In the genomic region with DNA sequence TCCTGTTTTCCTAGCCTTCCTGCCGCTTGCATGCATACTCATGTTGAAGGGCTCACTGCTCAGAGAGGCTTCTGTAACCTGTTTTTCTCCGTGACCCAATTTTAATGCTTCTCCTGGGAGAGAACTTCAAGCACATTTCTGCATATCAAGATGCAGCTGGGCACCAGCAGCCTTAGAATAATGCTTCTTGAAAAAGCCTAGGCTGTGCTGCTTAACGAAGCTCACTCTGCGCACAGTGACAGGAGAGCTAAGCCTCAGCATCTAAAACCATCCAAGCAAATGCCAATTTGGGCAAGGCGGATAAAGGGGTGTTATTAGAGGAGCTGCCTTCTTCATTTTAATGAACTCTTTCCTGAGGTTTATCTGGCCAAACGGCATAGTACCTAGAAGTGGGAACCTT, we compare ENCODE assay signal across 22 mouse cellular contexts. TPM values are rescaled to one million over a fixed set of nuclear protein-coding genes. Genes with fewer than 3 reads are reported as not detected.
DNase-seq lines count a peak whose midpoint lies in the region; ATAC-seq lines count a peak whose summit lies in the region.
"Had no signal": no experiment of that assay in that cellular context is flagged by ENCODE, and none has a peak within 500 bp of the region (broad histone marks: within the 10 kb centered on the region; RNA-seq: fewer than 3 reads in every experiment).

No protein-coding gene starts in this region.

- H3K36me3 ChIP-seq in forebrain, embryonic 11.5 days (ENCODE audit: control insufficient read depth, insufficient read depth, low read length), result no peaks in the 10 kb centered on the region
- no peaks in the 10 kb centered on the region for H3K36me3 ChIP-seq in forebrain, embryonic 15.5 days
- H3K36me3 ChIP-seq in midbrain, embryonic 14.5 days (ENCODE audit: control insufficient read depth, insufficient read depth, low read length), result no peaks in the 10 kb centered on the region
- H3K36me3 ChIP-seq in midbrain, embryonic 16.5 days (ENCODE audit: control insufficient read depth, insufficient read depth, low read length), result no peaks in the 10 kb centered on the region
- H3K36me3 ChIP-seq in limb, embryonic 10.5 days, result no peaks in the 10 kb centered on the region
- H3K36me3 ChIP-seq in kidney, embryonic 14.5 days (ENCODE audit: control insufficient read depth, insufficient read depth, low read length), result no peaks in the 10 kb centered on the region
- H3K36me3 ChIP-seq: forebrain, embryonic 12.5 days; G1E; heart, embryonic 15.5 days had no signal

- 41% methylated on average over 6 of the region's 6 CpGs for WGBS in forebrain, embryonic 11.5 days
- WGBS in forebrain, embryonic 15.5 days, result 27% methylated on average over 6 of the region's 6 CpGs
- WGBS in midbrain, embryonic 14.5 days, result 57% methylated on average over 6 of the region's 6 CpGs
- 38% methylated on average over 6 of the region's 6 CpGs for WGBS in midbrain, embryonic 16.5 days
- WGBS in limb, embryonic 10.5 days, result 80% methylated on average over 6 of the region's 6 CpGs
- 88% methylated on average over 6 of the region's 6 CpGs for WGBS in kidney, embryonic 14.5 days

- DNase-seq in forebrain, embryonic 11.5 days (ENCODE audit: low spot score), result no peak
- DNase-seq in midbrain, embryonic 14.5 days, result peak; percentile 44
- no peak for DNase-seq in limb, embryonic 10.5 days (ENCODE audit: low spot score)
- DNase-seq in telencephalon, adult 2 months (ENCODE audit: low read depth, low spot score), result peak; percentile 40
- no peak for DNase-seq in heart, adult 9 months (ENCODE audit: low spot score in 2 of 2)
- DNase-seq: cerebellum, adult 11 months; cerebellum, postnatal 25 days; kidney, adult 8-10 months; kidney, postnatal 4 days; lung, adult 2 months; lung, postnatal 36 days; thymus, postnatal 36 days had no signal

- no peak overlapping the region for H3K27ac ChIP-seq in forebrain, embryonic 11.5 days (ENCODE audit: low read depth, low read length)
- no peak overlapping the region for H3K27ac ChIP-seq in forebrain, embryonic 15.5 days (replicated peaks)
- no peak overlapping the region for H3K27ac ChIP-seq in midbrain, embryonic 14.5 days (replicated peaks; ENCODE audit: low read depth, low read length)
- H3K27ac ChIP-seq in midbrain, embryonic 16.5 days (ENCODE audit: low read length), result no peak overlapping the region
- peak overlapping the region; percentile 30; the same call in 1 of the 2 replicates for H3K27ac ChIP-seq in limb, embryonic 10.5 days
- H3K27ac ChIP-seq in kidney, embryonic 14.5 days (ENCODE audit: low read depth, low read length), result no peak overlapping the region
- H3K27ac ChIP-seq: forebrain, embryonic 12.5 days; heart, embryonic 15.5 days had no signal

- H3K4me1 ChIP-seq in forebrain, embryonic 11.5 days (replicated peaks; ENCODE audit: control insufficient read depth, insufficient read depth, low read length), result no peaks in the 10 kb centered on the region
- no peaks in the 10 kb centered on the region for H3K4me1 ChIP-seq in forebrain, embryonic 15.5 days
- no peaks in the 10 kb centered on the region for H3K4me1 ChIP-seq in midbrain, embryonic 14.5 days (ENCODE audit: control insufficient read depth, insufficient read depth, low read length)
- H3K4me1 ChIP-seq in midbrain, embryonic 16.5 days (ENCODE audit: control insufficient read depth, insufficient read depth, low read length), result peaks cover 9% of the 10 kb centered on the region; the same call in 1 of the 2 replicates
- H3K4me1 ChIP-seq in limb, embryonic 10.5 days, result peaks cover 15% of the 10 kb centered on the region
- no peaks in the 10 kb centered on the region for H3K4me1 ChIP-seq in kidney, embryonic 14.5 days (ENCODE audit: control insufficient read depth, insufficient read depth, low read length)

- H3K9me3 ChIP-seq in forebrain, embryonic 11.5 days (ENCODE audit: control insufficient read depth, low read length), result no peaks in the 10 kb centered on the region
- no peaks in the 10 kb centered on the region for H3K9me3 ChIP-seq in forebrain, embryonic 15.5 days
- no peaks in the 10 kb centered on the region for H3K9me3 ChIP-seq in midbrain, embryonic 14.5 days (ENCODE audit: control insufficient read depth, low read length)
- H3K9me3 ChIP-seq in midbrain, embryonic 16.5 days (replicated peaks; ENCODE audit: control insufficient read depth, low read length, poor library complexity, severe bottlenecking), result no peaks in the 10 kb centered on the region
- no peaks in the 10 kb centered on the region for H3K9me3 ChIP-seq in limb, embryonic 10.5 days (replicated peaks)
- no peaks in the 10 kb centered on the region for H3K9me3 ChIP-seq in kidney, embryonic 14.5 days (ENCODE audit: control insufficient read depth, low read length)
- H3K9me3 ChIP-seq: forebrain, embryonic 12.5 days; heart, embryonic 15.5 days had no signal

- 0 out of 2 replicates have a peak, but pooled peaks have one; percentile 30 for ATAC-seq in forebrain, embryonic 11.5 days (replicated peaks; ENCODE audit: low FRiP score)
- no peak for ATAC-seq in forebrain, embryonic 15.5 days (replicated peaks)
- no peak for ATAC-seq in midbrain, embryonic 14.5 days (ENCODE audit: low FRiP score, low TSS enrichment)
- ATAC-seq in midbrain, embryonic 16.5 days, result no peak
- ATAC-seq in kidney, embryonic 14.5 days (ENCODE audit: low FRiP score, low TSS enrichment), result no peak
- ATAC-seq: CD4-positive, CD25-positive, alpha-beta regulatory T cell, adult 4 months had no signal

- H3K27me3 ChIP-seq in forebrain, embryonic 11.5 days (ENCODE audit: control insufficient read depth, insufficient read depth, low read length), result no peaks in the 10 kb centered on the region
- H3K27me3 ChIP-seq in forebrain, embryonic 15.5 days, result no peaks in the 10 kb centered on the region
- no peaks in the 10 kb centered on the region for H3K27me3 ChIP-seq in midbrain, embryonic 14.5 days (ENCODE audit: control insufficient read depth, insufficient read depth, low read length)
- H3K27me3 ChIP-seq in midbrain, embryonic 16.5 days (ENCODE audit: control insufficient read depth, insufficient read depth, low read depth, low read length), result no peaks in the 10 kb centered on the region
- no peaks in the 10 kb centered on the region for H3K27me3 ChIP-seq in limb, embryonic 10.5 days (ENCODE audit: low read depth, poor library complexity, severe bottlenecking)
- H3K27me3 ChIP-seq in kidney, embryonic 14.5 days (ENCODE audit: control insufficient read depth, insufficient read depth, low read length), result no peaks in the 10 kb centered on the region
- H3K27me3 ChIP-seq: forebrain, embryonic 12.5 days; heart, embryonic 15.5 days had no signal

- no peak overlapping the region for H3K4me2 ChIP-seq in forebrain, embryonic 11.5 days (ENCODE audit: low read depth, low read length, severe bottlenecking)
- no peak overlapping the region for H3K4me2 ChIP-seq in forebrain, embryonic 15.5 days (replicated peaks)
- H3K4me2 ChIP-seq in midbrain, embryonic 14.5 days (ENCODE audit: low read length), result no peak overlapping the region
- H3K4me2 ChIP-seq in midbrain, embryonic 16.5 days (ENCODE audit: low read length), result no peak overlapping the region
- no peak overlapping the region for H3K4me2 ChIP-seq in kidney, embryonic 14.5 days (replicated peaks; ENCODE audit: low read depth, low read length)
- H3K4me2 ChIP-seq: forebrain, embryonic 12.5 days; heart, embryonic 15.5 days had no signal

- H3K4me3 ChIP-seq in forebrain, embryonic 11.5 days (ENCODE audit: low read depth, low read length), result no peak overlapping the region
- H3K4me3 ChIP-seq in forebrain, embryonic 15.5 days, result no peak overlapping the region
- no peak overlapping the region for H3K4me3 ChIP-seq in midbrain, embryonic 14.5 days (replicated peaks; ENCODE audit: low read depth, low read length)
- no peak overlapping the region for H3K4me3 ChIP-seq in midbrain, embryonic 16.5 days (ENCODE audit: low read depth, low read length)
- H3K4me3 ChIP-seq in limb, embryonic 10.5 days, result no peak overlapping the region
- no peak overlapping the region for H3K4me3 ChIP-seq in kidney, embryonic 14.5 days (ENCODE audit: low read length)
- H3K4me3 ChIP-seq: forebrain, embryonic 12.5 days; heart, embryonic 15.5 days had no signal

- H3K9ac ChIP-seq in forebrain, embryonic 11.5 days (ENCODE audit: low read length), result no peak overlapping the region
- no peak overlapping the region for H3K9ac ChIP-seq in forebrain, embryonic 15.5 days (replicated peaks)
- H3K9ac ChIP-seq in midbrain, embryonic 14.5 days (replicated peaks; ENCODE audit: low read length), result no peak overlapping the region
- H3K9ac ChIP-seq in midbrain, embryonic 16.5 days (ENCODE audit: low read depth, low read length), result no peak overlapping the region
- H3K9ac ChIP-seq in kidney, embryonic 14.5 days (ENCODE audit: low read depth, low read length), result no peak overlapping the region
- H3K9ac ChIP-seq: forebrain, embryonic 12.5 days; heart, embryonic 15.5 days had no signal

RNA-seq across cellular contexts. Expression of a gene that starts 46.9 kb away (rescaled TPM):
- not detected in 2 replicates for polyA plus RNA-seq in forebrain, embryonic 11.5 days (2014; fragmentation: Nextera tagmentation; extraction: Ambion mirVana)
- polyA plus RNA-seq in forebrain, embryonic 15.5 days (2015; fragmentation: Nextera tagmentation; extraction: Ambion mirVana), result not detected in 2 replicates
- not detected in 2 replicates for polyA plus RNA-seq in midbrain, embryonic 14.5 days (2014; fragmentation: Nextera tagmentation; extraction: Ambion mirVana)
- polyA plus RNA-seq in midbrain, embryonic 16.5 days (2015; fragmentation: Nextera tagmentation; extraction: Ambion mirVana), result not detected in 2 replicates
- not detected in 2 replicates for polyA plus RNA-seq in limb, embryonic 10.5 days (2016; fragmentation: Nextera tagmentation; extraction: Ambion mirVana)
- polyA plus RNA-seq in kidney, embryonic 14.5 days (2014; fragmentation: Nextera tagmentation; extraction: Ambion mirVana), result not detected in 2 replicates
- polyA plus RNA-seq: CD4-positive, CD25-positive, alpha-beta regulatory T cell, adult 4 months; forebrain, embryonic 12.5 days; G1E; heart, embryonic 15.5 days; liver, adult 2 months; lung, adult 2 months; neural tube, embryonic 14.5 days; testis, adult 2 months had no signal

Comparison
In these comparisons a context has a peak if more than half of its experiments do, and no peak if none do; other contexts are left out.
1. DNase-seq: peak in midbrain, embryonic 14.5 days (single experiment) and telencephalon, adult 2 months (single experiment); none in forebrain, embryonic 11.5 days (single experiment), limb, embryonic 10.5 days (single experiment) and heart, adult 9 months (0 of 2).